Mouse (Mus musculus): ENCODE data around the gene Afg1l.

The Afg1l gene

DNA sequence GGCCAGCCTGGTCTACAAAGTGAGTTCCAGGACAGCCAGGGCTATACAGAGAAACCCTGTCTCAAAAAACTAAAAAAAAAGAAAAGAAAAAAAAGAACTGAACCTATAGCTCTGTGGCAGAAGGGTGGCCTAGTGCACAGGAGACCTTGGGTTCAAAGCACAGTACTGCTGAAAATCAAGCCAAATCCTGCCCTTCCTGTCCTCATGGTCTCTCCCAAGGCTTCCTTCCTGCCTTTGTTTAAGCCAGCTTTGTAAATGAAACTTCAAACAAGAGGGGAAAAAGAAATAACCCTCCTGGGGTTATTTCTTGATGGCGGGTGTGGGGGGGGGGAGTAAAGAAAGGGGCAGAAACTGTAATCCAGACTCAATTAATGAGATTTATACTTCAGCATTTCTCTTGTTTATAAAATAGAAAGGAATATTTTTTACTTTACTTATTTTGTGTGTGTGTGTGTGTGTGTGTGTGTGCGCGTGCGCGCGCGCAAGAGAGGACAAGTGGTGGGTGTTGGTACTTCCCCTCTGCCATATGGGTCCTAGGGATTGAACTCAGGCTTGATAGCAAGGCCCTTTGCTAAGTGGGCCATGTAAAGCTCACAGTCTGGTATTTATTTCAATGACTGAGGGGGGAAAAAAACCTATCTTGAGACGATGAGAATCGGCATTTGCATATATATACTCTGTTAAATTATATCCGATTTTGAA is 1.4 kb downstream of the Afg1l start:
- DNase-seq = peak; percentile 39

DNA sequence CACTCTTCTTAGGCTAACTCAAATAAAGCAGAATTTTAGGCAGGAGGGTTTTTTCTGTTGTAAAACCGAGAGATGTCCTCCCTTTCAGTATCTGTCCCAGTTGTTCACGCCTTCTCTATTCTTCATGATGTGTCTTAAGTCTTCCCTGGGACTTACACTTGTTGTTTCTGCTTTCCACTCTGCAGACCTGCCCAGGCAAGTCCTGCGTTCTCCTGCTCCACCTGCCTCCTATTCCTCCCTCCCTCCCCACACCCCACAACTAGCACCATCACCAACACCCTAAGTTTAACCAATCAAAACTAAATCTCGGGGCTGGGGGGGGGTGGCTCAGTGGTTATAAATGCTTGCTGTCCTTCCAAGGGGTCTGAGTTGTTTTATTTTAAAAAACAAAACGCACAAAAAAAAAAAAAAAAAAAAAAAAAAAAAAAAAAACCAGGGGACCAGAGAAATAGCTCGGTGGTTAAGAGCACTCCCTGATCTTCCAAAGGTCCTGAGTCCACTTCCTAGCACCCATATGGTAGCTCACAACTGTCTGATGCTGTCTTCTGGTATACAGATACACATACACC is 3.3 kb downstream of the Afg1l start:
- no peak for DNase-seq

DNA sequence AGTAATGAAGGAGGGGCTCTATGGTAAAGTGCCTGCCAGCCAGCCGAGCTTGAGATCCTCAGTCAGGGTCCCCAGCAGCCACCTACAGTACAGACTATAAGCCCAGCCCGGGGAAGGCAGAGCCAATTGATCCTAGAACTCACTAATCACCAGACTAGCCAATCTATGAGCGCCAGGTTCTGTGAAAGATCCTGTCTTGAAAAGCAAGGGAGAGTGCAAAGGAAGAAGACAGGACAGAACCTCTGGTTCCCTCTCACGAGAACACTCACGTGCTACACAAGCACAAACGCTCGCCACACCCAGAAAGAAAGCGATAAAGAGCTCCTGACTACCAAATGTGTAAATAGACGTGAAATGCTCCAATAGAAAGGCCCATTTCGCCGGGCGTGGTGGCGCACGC is 13.6 kb downstream of the Afg1l start:
- no peak for DNase-seq

DNA sequence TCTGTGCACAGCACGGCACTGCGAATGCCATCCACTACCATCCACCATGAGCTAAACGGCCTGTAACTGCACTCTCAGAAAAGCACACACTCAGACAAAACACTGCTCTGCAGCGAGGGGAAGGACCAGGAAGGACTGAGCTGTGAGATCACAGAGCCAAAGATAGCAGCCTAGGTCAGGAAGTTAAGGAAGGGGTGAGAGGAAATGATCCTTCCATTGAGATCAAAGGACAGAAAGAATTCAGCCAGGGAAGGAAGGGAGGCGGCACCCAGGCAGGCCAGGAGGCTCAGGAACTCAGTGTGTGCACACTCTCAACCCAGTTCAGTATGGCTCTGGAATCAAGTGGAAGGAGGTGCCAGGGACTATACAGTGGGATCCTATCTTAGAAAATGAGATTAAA is 14.1 kb downstream of the Afg1l start:
- peak; percentile 48 for DNase-seq

DNA sequence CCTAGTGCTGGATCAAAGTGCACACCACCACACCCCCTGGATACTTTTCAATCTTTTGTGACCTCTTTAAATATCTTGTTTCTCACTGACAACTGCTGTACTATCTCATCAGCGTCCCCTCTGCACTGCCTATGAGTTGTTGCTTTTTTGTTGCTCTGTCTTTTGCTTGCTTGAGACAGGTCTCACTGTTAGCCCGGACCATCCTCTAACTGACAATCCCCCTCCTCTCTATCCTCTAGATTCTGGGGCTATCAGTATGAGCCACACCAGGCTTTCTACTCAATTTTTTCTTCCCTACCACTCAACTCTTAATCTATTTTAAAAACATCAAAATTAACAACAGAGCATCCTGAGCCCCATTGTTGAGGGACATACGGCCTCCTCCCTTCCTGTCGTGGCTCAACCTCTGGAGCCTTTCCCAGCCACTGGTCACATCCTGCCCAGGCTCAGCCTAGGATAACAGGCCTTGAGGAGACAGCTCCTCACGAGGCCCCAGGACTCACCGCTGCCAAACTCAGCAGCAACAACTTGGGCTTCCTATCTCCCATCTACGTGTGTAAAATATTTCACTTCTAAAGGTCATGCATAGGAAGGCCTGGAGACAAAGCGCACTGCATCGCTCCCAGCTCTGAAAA is 20.7 kb downstream of the Afg1l start:
- DNase-seq = peak; percentile 74

DNA sequence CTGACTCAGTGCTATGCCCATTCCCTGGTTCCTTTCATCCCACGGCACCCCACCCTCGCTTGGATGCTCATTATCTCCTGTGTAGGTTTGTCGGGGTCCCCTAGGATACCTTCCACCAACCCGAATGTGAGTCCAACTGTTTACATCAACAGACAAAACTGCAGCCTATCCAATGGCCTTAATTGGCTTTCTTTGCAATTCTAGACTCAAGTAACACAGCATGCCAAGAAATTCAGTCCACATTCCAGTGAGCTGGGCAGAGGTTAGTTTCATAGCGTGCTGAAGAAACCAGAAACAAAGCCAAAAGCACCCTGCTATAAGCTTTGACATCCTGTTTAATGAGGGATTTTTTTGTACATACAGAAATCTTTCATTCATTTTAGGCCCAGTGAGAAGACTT is 22.4 kb downstream of the Afg1l start:
- peak; percentile 41 for DNase-seq

DNA sequence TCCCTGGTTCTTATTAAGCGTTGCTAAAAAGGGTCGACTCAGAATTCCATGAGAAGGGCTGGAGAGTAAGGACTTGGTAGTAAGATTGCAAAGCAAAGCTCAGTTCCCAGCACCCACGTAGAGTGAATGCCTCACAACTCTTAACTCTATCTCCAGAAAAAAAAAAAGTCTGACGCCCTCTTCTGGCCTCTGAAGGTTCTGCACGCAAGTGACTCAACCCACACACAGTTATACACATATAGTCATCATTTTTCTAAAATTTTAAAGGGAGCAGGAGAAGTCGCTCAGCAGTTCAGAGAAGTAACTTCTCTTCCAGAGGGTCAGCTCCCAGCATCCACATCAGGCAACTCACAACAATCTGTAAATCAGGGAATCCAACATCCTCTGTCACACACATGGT is 23.7 kb downstream of the Afg1l start:
- no peak for DNase-seq

DNA sequence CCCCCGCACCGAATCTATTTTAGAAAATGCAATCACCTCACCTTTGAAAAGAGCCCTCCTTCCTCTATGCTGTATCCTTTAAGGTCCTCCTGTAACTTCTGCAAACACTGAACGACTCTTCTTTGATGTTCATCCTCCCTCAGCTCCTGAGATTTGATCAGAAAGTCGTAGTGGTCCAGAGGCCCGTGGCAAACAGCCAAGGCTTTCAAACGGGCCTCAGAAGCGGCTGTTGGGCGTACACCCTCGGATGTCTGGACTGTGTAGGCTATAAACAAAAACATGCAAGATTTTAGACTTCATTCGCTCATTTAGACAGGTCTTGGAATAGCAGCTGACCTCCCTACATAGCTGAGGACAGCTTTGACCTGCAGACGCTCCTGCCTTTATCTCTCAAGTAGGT is 24.1 kb downstream of the Afg1l start:
- no peak for DNase-seq

DNA sequence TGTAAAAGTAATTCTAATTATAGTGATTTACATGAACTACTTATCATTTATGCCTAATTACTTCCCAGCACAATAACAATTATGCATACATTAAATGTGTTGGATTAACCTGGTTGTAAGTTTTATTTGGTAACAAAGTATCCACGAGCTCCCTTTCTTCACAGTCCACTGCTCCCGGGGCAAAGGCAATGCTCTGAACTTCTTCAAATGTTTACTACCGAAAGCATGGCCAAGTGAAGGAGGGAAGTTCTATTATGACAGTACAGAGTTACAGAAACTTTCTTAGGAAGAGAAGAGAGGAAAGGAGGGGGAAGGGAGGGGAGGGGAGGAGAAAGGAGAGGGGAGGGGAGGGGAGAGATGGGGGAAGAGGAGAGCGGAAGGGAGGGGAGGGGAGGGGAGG is 28.7 kb downstream of the Afg1l start:
- peak; percentile 51 for DNase-seq

DNA sequence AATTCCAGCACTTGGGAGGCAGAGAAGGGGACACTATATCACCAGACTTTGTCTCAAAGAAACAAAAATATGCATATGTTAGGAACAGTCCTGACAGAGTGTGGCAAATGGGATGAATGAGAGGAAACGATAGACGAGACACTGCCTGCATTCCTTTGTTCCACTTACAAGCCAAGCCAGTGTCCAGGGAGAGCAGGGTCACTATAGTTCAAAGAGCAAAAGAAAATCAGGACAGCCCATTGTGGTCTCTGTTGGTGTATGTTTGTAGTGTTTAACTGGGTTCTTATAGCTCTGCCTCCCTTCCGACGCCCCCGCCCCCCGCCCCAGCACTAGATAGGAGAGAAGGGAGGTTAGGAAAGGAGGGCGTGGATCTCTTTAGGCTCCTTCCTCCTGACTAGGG is 30.0 kb downstream of the Afg1l start:
- no peak for DNase-seq

DNA sequence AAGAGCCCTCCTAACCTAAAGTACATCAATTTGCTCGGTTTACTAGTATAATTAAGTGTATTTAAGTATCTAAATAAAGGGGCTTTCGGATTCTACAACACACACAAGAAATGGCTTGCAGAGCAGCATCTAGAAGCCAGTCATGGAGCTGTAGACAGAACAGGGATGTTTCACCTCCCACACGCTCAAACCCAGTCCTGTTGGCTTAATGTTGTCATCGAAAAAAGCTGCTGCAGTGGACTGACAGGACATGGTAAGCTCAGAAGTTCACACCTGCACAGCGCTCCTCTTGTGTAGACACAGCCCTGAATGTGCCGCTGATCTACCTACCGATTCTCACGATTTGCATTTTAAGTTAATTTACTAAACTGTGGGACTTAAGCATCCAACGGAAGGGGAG is 32.2 kb downstream of the Afg1l start:
- no peak for DNase-seq

DNA sequence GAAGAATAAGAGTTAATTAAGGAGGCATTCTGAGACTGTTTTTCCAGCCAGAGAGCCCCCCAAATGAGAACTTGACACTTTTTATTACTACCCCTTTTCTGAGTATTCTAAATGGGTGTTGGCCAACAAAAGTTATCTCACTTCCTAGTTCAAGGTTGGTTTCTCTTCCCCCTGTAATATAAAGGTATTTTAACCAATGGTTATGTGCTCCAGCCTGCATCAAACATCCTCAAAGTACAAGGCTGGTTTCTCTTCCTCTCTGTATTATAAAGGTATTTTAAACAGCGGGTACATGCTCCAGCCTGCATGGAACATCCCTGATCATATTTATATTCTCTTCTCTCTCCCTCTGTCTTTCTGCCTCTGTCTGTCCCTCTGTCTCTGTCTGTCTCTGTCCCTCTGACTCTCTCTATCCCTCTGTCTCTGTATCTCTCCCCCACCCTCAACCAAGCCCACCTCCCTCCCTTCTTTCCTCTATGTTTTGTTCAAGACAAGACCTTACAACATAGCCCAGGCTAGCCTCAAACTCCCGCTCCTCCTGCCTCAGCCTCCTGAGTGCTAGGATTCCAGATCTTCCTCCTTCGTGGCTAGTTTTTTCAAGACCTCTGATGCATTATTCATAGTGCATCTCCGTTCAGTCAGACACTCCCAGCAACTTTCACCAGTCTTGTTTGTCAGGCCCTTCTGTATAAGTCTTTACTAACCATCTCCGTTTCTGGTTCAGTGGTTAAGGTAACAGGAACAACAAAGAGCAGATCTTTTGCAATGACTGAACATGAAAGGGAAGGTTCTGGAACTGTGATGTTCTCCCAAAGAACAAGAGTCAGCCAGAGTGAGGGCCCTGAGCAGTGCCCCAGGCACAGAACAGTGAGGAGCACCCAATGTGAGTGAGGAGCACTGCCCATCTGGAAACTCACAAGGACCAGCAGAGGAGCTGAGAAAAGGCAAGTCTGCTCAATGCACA is 41.2 kb downstream of the Afg1l start:
- no peak for DNase-seq

DNA sequence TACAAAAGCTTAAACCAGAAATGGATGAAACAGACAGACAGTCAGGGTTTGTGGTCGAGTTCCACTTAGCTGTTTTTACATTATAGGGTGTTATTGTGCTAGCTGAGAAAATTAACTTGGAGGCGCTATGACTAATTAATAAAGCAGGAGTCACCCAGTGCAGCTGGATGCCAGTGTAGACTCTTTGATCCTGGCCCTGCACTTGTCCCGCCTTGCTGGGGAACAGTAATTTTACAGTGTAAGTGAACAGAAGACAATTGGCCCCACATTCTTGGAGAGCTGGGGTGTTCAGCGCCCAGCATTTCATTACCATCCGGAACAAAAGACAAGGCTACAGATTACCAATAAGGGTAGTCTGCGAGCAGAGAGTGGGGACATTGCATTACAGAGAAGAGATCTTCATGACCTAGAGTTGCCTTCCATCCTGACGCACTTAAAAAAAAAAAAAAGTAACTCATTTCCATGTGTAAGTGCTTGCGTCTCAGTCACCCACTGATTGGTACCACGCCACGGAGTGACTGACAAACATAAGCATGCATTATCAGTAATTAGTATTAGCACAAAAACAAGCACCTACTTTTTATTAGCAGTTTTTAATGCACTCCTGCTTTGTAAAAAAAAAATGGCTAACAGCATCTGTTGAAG is 60.7 kb downstream of the Afg1l start:
- DNase-seq = no peak

DNA sequence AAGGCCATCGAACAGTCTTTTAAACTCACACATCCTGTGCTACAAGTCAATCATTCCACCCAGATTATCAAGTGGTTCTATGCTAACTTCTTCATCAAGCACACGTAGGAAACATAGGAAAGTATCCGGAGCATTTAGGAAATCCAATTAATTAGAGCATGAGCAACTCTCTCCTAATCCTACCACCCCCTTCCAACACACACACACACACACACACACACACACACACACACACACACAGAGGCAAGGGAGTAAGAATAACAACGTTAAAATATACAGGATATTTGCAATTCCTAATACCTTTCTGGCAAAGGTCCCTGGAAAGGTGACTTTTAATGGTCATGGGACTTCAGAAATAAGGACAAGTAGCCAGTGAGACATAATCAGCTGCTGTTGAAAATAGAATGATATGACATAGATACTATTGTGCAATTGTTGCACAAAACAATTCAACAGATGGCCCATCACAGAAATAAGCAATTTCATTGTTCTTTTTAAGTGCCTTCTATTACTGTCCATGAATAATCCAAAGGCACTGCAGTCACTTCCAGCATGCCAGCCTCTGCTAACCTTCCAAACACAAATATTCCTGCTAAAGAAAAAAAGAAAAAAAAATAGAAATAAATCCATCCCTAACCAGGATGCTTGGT is 62.4 kb downstream of the Afg1l start:
- no peak for DNase-seq

DNA sequence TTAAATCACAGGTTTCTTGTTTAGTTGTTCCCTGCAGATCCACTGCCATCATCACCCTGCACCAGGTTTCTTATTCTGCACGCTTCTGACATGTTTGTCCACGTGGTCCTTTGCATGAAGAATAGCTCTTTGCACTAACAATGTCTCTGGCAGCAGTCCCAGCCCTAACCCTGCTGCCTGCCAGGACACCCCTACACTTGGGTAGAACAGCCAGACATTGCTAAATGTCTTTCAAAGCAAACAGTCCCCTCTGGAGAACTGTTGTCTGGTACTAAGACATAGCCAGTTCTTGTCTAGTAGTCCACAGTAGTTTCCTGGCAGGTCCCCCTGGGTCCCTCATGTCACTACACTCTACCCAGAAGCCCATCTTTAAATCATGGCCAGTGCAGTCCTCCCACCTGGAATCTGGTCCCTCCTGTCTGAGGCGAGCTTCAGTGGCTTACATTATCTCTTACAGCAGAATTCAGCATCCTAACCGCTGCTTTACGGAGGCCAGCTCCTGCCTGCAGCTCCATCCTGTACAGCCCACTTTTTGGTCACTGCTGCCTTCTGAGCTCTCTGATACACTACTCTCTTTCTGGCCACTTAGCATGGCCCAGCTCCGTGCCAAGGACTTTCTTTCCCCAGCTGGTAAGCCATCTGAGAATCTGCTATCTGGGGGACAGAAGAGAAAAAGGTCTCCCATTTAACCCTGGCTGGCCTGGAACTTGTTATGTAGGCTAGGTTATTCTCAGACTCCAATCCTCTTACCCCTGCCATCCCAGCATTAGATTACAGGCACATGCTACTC is 67.4 kb downstream of the Afg1l start:
- peak; percentile 49 for DNase-seq

DNA sequence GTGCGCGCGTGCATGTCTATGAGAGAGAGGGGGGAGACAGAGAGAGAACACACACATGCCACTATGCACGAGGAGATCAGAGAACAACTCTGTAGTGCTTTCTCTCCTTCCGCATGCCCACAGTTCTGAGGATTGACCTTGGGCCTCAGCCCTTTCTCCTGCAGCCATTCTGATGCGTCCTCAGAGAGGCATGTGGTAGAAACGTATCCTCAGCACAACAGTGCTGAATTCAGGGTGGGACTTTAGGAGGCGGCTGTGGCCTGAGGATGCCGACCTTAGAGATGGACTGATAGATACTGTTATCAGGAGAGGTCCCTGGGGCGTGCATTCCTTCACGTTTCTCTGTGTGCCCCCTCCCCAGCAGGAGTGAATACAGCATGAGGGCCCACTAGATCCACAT is 87.9 kb downstream of the Afg1l start:
- DNase-seq = no peak

DNA sequence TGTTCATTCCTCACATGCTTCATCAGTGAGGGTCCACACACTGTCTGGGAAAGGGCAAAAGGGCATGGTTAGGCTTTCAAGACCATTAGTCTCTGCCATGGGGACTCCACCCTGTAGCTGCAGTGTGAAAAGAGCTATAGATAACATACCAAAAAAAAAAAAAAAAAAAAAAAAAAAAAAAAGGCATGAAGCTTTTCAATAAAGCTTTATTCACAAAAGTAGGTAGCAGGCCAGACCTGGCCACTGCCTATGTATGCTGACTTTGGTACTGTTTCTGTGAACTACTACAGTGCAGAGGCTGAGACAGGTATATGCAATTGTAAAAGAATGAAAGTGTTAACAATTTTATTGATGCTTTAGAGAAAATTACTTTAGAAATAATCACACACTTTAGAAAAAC is 90.2 kb downstream of the Afg1l start:
- DNase-seq = no peak

DNA sequence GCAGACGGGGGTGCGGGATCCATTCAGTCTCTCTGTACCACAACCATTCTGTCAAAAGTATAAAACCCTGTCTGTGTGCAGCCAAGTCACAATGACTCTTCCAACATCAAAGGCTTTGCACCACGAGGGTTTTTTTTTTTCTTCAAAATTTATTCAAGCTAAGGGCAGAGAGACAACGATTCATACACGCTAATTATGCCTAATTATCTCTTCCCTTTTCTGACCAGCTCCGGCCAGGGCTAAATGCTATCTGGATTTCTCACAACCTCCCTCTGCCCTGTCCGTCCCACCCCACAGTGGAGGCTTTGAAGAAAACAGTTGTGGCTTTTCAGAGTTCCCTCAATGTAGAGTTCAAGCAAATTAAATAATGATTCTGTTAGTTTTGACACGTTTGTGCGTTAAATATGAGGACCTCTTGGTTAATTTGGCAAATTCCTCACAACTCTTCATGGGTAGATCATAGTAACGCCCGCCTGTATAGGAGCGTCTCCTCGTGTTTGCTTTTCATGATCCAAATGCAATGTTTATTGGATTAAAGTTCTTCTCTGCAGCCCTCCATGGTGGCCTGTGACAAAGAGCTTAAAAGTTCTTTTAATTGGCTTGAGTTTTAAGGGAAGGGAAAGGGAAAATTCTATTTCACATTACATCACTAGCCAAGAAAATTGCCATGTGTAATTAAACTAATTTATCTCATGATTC is 93.3 kb downstream of the Afg1l start:
- DNase-seq = no peak

DNA sequence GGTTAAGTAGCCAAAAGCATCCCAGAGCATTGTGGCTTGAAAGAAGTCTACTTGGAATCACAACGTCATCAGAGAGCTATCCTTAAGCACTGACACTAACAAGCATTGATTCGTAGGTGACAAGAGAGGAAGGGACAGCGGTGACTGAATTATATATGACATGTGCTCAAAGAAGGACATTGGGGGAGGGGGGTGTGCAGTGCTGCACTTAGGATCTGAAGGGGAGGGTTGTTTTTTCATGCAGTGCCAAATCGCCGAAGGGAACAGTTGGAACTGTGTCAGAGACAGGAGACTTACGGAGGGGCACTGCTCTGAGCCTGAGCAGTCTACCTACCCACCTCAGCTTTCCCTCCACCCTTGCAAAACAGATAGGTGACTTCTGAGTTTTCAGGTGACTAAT is 94.7 kb downstream of the Afg1l start:
- no peak for DNase-seq

DNA sequence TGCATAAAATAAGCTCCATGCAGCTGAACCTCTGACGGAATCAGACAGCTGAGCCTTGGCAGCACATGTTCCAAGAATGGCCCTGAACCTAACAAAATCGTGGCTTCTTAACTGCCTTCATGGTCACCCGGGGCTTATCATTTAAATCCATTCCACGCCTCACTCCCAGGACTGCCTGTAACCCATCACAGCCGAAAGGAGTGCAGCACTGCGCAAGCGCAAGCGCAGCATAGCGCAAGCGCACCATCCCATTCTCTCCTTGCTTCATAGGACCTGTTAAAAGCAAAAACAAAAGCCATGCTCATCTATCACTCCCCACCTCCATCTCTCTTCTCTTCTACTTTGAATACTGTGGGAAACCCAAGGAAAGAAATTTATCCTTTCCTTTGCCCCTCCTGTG is 114.1 kb downstream of the Afg1l start:
- DNase-seq = no peak

DNA sequence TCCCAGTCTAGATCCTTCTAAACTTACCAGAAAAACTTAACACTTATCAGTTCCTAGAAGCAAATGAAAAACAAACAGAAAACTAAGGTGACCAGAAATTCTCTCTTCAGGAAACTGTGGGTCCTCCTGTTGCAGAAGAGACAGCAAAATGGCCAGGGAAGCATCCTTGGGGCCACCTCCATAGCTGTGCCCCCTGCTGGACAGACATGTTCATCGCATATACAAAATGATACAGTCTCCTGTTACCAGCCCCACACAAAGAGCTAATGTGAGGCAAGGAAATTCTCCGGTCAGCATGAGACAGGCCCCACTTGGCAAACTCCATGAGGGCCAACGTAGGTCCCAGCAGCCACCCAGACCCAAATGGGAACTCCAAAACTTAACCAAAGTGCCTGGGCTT is 122.4 kb downstream of the Afg1l start:
- DNase-seq = no peak

Data from kidney, adult 9 months (tissue).